Mouse (Mus musculus): ENCODE data around the gene Chd1.
"Not testable (repeated sequence)": the region's sequence is repeated elsewhere in the genome, so short reads cannot be mapped to it uniquely, and the experiment has no call there.

Gene Chd1

DNA sequence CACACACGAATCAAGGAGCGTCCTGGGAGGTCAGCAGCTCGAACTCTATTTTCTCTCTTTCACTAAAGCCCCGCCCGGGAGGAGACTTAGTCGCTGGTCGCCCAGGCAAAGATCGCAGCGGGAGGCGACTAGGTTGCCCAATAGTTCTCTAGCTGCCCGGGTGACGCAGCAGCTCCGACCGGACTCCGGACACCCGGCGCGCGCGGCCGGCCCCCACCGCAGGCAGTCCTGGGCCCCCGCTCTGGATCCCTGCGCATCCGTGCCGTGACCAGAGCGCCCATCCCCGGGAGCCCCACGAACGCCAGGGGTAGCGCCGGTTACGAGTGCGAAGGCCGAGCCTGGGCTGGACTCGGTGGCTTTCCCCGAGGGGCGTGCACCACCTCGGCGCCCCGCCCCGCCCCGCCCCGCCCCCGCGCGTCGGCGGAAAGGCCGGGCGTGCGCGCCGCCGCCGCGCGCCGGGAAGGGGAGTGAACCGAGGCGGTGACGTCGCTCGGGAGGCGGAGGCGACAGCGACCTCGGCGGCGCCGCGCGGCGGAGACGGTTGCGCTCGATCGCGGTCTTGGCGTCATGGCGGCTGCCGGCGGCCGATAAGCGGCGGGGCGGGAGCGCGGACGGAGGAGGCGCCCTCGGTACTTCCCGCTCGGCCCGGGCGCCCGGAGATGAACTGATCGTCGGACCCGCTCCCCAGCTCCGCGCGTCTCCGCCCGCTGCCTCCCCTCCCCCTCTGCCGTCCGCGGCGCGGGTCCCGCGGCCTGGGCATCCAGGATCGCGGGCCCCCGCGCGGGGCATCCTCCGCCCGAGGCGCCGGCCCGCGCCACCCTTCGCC is at the start of gene Chd1:
Gene Chd1, plus strand, starts transcription at position 493 of the 826 bp plus-strand sequence.
- peak; percentile 77 for DNase-seq (ENCODE audit: low read depth, low spot score)

DNA sequence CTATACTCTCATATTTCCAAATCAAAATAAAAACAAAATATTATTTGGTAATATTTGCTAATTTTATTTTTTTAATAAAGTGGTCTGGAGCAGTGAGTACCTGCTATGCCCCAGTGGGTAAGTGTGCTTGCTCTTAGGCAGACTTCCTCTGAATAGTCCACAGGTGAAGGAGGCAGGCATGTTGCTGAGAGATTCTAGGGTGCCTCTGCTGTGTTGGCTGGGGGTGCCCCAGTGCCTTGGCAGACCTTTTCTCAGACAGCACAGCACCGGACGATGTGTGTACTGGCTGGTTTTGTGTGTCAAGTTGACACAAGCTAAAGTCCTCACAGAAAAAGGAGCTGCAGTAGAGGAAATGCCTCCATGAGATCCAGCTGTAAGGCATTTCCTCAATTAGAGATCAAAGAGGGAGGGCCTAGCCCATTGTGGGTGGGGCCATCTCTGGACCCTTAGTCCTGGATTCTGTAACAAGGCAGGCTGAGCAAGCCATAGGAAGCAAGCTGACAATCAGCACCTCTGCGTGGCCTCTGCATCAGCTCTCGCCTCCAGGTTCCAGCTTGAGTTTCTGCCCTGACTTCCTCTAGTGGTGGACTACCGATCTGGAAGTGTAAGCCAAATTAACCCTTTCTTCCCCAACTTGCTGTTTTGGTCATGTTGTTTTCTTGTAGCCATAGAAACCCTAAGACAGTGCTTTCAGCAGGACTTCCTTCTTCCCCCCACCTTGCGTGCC is 47.7 kb upstream of the Chd1 start:
- DNase-seq (ENCODE audit: low read depth, low spot score) = no peak

DNA sequence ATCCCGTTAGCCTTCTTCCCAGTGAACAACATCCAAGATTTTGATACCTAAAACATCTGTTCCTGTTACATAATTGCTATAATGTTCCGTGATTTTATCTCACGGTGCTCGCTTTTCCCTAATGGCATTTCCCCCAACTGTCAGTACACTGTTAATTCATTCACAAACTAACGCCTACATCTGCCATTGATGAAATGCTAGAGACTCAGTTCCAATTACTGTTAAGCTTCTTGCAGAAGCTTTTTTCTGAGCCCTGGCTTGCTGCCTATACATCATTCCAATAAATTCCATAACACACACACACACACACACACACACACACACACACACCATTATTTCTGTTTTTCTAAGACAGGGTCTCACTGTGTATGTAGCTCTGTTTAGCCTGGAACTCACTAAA is 31.9 kb upstream of the Chd1 start:
- DNase-seq (ENCODE audit: low read depth, low spot score) = no peak

DNA sequence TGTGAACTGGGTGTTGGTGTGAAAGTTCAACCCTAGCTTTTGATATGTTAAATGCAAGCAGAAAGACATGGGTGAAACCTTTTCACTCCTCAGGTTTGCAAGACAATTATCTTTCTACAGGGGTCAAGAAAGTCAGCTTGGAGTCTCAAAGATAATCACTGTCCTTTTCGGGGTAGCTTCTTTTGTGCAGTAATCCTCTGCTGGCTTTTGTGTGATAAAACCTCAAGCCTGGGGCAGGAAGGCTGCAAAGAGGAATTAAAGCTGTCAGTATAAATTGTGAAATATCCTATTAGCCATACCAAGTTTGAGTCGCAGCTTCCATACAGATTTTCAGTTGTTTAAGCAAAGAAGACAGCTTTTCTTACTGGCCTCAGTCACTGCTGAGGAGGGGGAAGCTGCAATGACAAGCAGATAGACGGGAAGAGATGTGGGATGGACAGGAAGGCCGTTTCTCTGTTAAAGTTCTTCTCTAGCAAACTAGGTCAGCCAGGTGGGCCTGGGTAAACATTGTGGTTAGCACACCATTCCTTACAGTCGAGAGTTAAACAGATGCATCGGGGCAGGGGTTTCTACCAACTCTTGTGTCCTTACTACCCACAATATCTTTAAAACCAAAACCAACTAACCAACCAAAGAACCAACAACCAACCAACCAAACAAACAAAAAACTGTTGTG is 26.7 kb upstream of the Chd1 start:
- DNase-seq (ENCODE audit: low read depth, low spot score) = no peak

DNA sequence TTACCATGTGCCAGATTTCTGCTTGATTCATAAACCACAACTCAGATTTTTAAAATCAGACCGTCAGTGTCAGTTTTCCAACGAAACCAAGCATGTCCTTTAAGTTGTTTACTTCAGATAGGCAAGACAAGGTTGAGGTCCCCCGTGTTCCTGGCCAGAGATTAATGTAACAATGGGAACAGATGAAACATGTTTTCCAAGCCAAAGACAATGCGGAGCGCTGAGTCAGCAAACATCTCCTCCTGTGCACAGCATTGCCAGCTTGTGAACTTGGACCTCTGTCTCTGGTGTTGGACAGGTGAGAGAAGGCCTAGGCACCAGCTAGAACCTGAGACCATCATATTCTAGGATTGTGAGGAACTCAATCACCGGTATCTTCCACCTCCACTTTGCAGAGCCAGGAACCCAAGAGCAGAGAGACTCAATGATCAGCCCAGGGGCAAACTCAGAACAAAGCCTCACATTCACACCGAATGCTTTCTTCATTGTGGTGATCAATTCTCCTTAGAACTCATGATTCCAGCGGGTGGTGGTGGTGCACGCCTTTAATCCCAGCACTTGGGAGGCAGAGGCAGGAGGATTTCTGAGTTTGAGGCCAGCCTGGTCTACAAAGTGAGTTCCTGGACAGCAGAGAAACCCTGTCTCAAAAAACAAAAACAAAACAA is 24.7 kb upstream of the Chd1 start:
- DNase-seq (ENCODE audit: low read depth, low spot score) = no peak

DNA sequence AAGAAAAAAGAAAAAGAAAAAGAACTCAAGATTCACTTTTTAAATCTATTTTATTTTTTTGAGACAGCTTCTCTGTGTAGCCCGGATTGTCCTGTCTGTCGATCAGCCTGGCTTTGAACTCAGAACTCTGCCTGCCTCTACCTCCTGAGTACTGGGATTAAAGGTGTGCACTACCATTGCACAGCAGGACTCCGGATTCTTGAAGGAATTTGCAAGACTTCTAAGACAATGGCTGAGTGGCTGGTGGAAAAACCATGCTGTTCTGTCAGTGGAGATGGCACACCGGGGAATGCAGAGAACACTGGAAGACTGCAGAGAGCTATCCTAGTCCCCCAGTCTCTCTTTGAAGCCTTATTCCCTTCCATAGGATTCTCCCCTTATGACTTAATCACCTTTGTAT is 24.1 kb upstream of the Chd1 start:
- no peak for DNase-seq (ENCODE audit: low read depth, low spot score)

DNA sequence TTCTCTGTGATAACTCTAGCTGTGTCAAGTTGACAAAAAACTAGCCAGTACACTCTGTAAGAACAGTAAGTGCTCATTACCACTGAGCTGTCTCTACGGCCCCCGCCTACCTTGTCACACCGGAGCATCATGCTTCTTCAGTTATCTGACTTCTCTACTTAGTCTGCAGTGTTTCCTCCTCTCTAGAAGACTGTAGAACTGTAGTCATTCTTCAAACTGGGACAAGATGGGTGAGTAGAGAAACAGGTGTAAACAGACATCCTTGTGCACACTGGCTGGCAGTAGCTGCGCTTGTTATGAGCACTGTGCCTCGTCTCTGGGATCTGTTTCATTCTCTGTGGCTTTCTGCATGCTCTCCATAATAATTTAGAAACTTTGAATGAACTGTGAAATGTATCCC is 18.4 kb upstream of the Chd1 start:
- DNase-seq (ENCODE audit: low read depth, low spot score) = no peak

DNA sequence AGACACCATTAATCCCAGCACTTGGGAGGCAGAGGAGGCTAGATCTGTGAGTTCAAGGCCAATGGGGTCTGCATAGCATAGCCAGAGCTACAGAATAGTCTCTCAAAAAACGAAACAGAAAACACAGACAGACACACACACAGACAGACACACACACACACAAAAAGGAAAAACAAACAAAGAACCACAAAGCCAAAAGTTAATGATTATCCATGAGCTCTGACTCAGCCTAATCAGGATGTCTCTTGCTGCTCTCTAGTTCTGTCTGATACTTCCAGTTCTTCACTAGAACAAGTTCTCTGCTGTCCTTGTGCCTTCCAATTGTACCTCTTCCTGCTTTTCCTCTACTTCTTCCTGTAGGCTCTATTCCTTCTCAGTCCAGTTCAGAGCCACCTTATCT is 14.5 kb upstream of the Chd1 start:
- no peak for DNase-seq (ENCODE audit: low read depth, low spot score)

DNA sequence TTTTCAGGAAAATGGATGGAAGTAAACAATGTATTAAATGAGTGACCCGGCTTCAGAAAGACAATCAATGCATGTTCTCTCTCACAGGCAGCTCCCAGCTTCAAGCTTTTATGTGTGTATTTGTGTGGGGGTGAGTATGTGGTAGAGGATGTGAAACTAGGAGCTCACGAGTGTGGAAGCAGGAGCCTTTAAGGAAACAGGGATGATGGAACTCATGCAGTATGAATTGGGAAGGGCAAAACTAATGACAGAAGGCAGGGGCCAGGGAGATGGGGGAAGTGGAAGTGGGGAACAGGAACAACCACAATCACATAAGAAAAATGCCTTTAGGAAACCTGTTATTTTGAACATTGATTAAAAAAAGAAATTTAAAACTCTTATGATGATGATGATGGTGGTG is 9.2 kb upstream of the Chd1 start:
- DNase-seq (ENCODE audit: low read depth, low spot score) = no peak

DNA sequence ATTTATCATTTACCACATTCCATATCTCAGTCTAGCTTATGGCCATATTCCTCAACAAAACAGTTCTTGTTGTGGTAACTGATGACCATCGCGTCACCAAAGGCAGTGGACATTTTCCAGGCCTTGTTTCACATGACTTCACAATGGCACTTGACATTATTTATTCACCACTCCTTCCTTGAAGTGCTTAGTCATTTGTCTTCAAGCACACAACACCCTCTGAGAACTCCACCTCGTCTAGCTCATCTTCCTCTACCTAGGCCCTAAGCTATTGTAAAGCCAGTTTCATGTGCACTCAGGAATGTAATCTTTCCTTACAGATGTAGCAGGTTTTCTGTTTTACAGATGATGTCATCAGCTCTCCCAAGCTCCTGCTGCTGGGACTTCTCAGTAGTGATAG is 5.8 kb upstream of the Chd1 start:
- DNase-seq (ENCODE audit: low read depth, low spot score) = no peak

DNA sequence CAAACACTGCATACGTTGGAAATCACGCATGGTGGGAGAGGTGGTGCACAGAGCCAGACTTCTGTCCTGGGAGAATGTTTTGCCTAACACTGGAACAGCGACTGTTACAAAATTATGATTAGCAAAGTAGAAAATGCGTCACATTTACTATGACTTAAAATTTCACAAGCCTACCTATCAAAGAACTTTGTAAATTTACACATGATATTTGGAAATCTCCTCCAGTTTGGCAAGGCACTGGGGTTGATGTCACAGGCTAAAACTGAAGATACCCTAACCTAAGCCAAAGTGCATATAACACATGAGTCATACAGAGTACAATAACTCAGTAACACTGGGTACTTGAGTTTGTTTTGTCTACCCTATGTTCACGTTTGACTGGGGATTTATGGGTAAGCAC is 3.3 kb upstream of the Chd1 start:
- DNase-seq (ENCODE audit: low read depth, low spot score) = no peak

DNA sequence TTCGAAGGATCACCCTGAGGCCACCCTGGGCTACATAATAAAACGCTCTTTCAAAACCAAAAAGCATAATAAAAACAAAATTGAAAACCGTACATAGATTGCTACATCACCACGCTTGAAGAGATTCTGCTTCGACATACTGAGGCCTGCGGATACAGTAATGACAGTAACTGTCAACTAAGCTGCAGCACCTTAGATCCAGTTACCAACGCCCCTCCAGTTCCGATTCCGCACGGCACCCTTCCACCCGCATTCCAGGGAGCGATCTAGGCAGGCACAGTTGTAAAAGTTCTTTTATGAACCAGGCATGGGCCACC is 651 bp upstream of the Chd1 start:
- no peak for DNase-seq (ENCODE audit: low read depth, low spot score)

DNA sequence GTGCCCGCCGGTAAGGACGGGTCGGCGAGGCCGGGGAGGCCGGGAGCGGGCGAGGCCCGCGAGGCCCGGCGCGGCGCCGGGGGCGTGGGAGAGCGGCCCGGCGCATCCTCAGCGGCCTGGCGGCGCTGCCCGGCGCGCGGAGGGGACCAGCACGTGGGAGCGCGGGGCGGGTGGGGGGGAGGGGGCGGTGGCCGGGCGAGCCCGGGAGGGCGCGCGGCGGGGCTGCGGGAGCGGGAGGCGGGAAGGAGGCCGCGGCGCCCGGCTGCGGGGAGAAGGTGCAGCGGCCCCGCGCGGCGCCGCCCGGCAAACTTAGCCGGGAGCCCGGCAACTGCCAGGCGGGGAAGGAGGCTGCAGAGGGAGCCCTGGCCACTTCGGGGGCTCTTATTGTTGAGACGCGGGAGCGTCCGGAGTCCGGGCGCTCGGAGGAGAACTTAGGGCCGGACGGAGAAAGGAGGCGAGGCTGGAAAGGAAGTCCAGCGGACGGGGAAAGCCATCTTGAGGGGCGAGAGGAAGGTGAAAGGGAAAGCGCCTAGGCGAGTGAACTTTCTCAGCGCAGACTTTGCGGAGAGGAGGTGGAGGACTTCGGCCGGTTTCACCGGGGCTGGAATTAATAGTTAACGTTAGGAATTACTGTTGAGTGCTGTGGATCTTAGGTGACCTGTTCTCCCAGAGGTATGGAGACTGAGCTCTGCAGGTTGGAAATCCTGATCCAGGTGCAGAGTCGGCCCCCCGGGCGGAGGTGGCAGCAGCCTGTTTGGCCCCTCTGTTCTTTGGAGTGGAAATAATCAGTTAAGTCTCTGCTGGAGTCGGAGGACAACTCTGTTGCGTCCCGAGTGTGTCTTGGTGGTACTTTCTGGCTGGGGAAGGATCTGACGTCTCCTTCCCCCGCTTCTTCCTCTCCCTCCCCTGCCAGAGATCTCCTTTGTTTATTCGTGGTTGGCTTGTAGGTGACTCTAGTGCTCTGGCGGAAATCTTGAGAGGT is 827 bp downstream of the Chd1 start:
- DNase-seq (ENCODE audit: low read depth, low spot score) = peak; percentile 13

DNA sequence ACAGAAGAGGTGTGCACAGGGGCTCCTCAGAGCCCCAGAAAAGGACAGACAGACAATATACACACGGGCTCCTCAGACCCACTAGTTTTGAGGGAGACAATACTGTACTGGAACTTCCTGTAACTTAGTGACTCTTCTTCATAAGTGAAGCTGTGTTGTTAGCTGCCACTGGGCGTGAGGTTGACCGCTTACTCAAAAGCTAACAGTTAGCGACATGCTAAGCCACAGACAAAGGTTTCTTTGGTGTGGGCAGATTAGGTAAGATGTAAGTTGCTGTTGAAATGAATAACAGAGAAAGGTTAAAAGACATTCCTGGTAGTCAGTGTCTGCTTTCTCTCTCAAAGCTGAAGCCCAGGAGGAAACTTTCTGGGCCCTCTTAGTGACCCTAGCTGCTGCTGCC is 9.7 kb downstream of the Chd1 start:
- no peak for DNase-seq (ENCODE audit: low read depth, low spot score)

DNA sequence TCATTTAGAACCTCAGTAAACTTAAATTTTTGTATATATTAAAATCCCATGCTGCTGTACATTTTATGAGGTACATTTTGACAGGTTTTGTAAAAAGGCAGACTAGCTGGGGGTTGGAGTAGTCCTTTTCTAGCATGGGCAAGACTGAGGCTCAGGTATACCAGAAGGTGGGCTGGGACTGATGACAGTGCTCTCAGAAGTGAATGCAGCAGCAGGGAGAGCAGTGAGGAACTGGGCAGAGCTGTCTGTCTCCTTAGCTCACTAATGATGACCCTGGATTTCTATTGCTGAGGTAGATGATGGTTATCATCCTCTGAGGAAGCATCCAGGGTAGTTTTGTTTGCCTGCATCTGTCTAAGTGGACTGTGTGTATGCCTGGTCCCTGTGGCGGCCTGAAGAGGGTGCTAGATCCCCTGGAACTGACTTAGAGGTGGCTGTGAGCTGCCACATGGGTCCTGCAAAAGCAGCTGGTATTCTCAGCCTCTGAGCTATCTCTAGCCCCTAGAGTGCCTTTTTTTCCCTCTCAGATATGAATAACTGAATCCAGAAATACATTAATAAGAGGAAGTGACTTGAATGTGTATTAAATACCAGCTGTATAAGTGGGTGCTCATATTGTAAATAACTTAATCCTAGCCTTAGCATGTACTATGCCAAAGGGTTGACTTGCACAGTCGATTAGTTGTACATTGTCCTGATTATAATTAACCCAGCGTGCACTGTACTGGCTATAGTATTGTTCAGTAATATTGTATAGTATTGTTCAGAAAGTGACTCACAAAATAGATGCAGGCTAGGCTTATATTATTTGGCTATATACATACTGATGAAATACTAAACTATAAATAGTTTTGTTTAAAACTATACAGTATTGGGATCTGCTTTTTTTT is 10.5 kb downstream of the Chd1 start:
- DNase-seq (ENCODE audit: low read depth, low spot score) = no peak

DNA sequence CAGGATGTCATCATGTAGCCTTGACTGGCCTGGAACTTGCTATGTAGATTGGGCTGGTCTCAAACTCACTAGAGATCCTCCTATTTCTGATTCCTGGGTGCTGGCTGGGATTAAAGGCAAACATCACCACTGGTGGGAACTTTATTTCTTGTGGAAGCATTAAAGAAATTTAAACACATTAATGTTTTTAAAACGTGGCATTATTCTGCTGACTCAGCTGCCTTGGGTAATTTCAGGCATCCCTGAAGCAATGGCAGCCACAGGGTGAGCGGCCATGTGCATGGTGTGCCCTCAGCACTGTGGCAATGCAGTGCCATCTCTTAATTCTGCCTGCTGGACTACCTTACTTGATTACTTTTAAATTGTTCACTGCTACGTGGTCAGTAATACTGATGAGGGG is 11.2 kb downstream of the Chd1 start:
- DNase-seq (ENCODE audit: low read depth, low spot score) = no peak

DNA sequence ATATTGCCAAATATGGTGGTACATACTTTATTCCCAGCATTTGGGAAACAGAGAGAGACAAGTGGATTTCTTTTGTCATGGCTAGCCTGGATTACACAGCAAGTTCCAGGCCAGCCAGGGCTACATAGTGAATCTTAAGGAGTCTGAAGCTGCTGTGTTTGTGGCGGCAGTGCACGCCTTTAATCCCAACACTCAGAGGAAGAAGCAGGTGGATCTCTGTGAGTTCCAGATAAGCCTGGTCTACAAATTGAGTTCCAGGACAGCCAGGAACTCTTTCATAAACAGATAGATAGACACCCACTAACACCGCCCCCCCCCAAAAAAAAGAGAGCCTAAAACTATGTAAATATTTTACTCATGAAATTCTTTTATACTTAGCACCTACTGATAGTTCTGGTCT is 16.1 kb downstream of the Chd1 start:
- DNase-seq (ENCODE audit: low read depth, low spot score) = no peak

DNA sequence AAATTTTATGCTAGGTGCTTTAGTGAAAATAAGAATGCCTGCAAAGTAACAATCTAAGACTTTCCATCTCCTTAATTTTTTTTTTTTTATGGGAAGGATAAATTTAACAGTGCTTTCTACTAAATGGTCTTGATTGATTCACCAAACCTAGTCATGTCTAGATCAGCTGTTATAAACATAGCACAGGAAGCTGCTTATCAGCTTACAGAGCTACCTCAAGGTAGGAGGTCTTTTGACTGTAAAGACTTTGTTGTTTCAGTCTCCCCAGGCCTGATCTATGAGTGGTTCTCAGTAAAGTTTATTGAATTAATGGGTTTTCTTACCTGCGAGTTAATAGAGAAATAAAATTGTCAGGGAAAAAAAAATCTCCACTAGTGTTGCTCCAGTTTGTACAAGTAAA is 18.5 kb downstream of the Chd1 start:
- no peak for DNase-seq (ENCODE audit: low read depth, low spot score)

DNA sequence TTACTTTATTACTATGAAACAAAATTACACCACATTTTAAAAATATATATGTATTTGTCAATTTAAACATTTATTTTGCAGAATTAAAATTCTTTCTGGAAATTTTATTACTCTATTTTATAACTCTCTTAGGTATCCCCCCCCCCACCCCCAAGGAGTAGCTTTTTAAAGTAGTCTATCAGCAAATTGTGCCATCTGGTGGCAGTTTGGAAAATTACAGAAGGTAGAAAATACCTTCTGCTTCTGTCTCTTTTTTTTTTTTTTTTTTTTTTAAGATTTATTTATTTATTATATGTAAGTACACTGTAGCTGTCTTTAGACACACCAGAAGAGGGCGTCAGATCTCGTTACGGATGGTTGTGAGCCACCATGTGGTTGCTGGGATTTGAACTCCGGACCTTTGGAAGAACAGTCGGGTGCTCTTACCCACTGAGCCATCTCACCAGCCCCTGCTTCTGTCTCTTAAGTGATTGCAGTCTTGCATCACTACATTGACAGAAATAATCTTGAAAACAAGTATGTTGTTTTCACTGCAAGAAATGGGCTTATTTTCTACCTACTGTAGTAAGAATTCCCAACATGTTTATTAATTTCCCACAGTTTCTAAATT is 19.2 kb downstream of the Chd1 start:
- not testable (repeated sequence) for DNase-seq (ENCODE audit: low read depth, low spot score)

DNA sequence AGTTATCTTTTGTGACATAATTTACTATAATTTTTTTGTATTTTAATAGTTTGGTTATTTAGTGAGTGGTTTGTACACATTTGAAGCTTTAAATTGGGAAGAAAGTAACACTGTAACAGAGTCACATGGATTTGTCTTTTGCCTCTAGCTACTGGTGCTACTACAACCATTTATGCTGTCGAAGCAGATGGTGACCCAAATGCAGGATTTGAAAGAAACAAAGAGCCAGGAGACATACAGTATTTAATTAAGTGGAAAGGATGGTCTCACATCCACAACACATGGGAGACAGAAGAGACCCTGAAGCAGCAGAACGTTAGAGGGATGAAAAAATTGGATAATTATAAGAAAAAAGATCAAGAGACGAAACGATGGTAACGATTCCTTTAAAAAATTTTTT is 26.9 kb downstream of the Chd1 start:
- DNase-seq (ENCODE audit: low read depth, low spot score) = no peak
